Mouse (Mus musculus) cerebellum, postnatal 4 days (tissue): Measurements from ENCODE around the gene Gm572.

ENCODE experiments used
- DNase-seq, 2 experiments: peaks; one replicate each; pipeline ENCODE4 v3.0.0; 2022; ENCODE audit warnings: low spot score in 2 of 2, mixed read lengths in 1 of 2

Gm572 gene

DNA sequence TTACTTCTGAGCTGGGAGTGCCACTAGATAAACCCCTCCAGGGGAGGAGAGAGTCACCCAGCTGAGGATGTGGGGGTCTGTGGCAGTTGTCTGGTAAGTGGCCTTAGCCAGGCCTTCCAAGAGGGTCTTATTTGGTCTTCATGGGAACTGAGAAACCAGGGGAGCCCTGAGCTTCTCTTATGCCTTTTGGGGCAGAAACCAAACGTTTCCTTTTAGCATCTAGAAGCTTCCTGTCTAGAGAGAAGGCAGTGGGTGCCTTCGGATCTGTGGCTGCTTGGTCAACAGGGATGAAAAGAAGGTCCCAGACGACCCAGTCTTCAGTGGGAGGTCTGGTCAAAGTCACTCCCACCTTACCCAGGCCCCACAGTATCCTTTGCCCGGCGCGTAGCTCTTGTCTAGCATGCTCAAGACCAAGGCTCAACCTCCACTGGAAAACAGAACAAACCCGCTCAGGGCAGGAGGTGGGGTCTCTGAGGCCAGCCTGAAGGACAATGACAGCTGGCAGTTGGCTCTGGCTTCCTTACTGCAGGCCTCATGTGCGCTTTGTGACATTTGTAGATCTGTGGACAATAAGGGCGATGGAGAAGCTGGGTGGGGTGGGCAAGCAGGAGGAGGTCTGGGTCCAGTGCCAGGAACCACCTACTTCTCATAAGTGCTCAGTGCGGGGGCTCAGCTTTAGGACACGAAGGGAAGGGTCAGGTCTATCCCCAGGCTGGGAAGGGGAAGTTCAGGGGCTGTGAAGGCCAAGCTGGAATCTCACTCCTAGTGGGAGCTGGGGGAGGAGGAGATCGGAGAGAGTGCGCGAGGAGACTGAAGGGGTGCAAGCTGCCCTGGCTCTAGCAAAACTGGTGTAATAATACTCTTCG lies at the start of gene Gm572:
Gene Gm572, plus strand, starts transcription at position 27 of the 866 bp plus-strand sequence.
- no peak for DNase-seq

- no peak for DNase-seq
These were observed 49.1 kb upstream of the Gm572 start for GRCm38 (mm10) chr4:148593996-148594395.

DNA sequence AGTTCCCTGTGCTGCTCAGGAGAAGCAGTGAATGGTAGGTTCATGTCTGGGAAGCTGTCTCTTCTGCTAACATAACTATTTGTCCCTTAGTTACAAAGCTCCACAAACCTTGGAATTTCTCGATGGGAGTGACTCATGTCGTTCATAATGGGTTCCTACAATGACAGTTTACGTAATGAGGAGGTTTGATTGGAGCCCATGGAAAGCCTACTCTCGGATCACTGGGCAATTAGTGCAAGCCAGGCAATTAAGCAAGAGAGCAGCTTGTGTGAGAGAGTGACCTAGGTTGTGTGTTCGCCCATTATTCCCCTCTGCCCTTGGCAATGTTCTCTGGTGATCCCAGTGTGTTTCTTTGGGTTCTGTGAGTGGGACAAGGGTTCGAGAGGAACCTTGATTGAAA lies 47.2 kb upstream of the Gm572 start:
- DNase-seq = no peak

DNA sequence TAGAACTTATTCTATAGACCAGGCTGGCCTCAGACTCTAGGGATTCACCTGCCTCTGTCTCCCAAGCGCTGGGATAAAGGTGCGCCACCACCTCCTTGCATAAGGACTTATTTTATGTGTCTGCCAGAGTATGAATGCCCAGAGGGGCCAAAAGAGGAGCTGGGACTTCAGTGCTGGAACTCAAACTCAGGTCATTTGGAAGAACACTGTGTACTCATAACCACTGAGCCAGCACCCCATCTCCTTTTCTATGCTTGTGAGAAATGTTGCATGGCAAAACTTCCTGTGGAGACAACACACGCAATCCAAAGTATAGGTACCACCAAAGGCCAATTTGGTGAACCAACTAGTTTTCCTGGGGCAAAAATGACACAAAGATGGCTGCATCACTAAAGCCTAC lies 46.4 kb upstream of the Gm572 start:
- DNase-seq = no peak

DNA sequence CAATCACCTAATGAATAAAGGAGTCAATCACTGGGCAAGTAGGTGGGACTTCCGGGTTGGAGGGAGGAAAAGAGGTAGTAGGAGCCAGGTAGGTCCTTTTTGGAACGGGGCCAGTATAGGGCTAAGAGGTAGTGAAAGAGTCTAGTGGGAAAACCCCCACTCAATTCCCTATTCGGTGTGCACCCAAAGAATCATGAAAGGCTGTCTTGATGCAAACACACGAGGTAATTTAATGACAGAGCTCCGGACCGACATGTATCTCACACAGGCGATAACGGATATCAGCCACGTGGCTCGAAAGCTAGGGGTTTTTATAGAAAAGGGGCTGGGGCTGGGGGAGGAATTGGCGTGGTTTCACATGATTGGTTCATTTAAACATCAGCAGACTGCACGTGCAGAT lies 44.3 kb upstream of the Gm572 start:
- DNase-seq = no peak

GRCm38 (mm10) chr4:148600316-148600715 lies 42.8 kb upstream of the Gm572 start:
- no peak for DNase-seq

DNA sequence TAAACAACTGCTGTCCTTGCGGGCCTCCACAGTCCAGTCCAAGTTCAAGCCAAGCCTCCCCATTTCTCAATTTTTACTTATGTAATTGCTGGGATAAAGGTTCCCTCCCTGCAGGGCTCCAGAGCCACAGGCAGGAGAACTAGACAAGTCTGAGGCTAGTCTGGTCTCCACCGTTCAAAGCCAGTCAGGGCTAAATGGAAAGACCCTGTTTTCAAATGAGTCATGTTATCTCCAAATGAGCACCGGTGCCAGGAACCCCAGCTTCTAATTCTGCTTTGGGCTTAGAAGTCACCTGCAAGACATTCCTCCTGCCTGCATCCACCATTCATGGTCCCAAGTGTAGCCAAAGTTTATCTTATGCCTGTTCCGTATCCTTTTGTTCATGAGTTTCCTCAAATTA lies 41.2 kb upstream of the Gm572 start:
- no peak for DNase-seq

- no peak for DNase-seq
These were observed 40.6 kb upstream of the Gm572 start, which contains the start of gene Masp2 for GRCm38 (mm10) chr4:148602357-148603120. TSS of gene Masp2 (plus strand) at chr4:148602554.

GRCm38 (mm10) chr4:148603376-148604139 lies 39.6 kb upstream of the Gm572 start:
- no peak for DNase-seq

DNA sequence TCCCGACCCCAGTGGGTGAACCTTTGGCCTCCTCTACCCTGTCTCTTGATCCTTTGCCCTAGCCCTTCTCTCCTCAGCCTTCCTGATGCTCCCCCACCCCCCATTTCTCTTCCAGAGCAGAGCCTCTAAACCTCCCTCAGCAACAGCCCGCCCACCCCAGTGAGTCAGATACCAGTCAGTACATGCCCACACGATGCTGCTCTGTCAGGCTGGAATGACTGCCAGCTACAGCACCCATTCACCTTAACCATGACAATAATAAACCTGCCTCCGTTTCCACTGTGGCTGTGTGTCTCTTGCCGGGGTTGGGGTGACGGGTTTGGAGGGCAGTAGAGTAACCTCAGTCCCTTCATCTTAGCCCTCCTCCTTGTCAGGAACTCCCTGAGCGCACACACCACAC lies 39.0 kb upstream of the Gm572 start:
- no peak for DNase-seq

GRCm38 (mm10) chr4:148604541-148605165 lies 38.5 kb upstream of the Gm572 start:
- peak in 1 of 2 experiments; percentile 72 for DNase-seq

DNA sequence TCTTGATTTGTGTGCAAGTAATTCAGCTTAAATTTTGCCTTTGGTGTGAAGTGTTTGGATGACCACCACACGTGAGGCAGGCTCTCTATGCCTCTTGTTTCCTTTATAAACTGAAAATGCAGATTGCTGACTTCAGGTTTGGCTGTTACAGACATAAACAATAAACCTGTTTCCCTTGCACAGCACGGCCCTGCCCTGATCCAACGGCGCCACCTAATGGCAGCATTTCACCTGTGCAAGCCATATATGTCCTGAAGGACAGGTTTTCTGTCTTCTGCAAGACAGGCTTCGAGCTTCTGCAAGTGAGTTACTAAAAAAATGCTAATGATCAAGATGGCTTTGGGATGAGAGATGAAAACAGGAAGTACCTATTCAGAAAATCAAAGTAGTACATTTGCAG lies 35.4 kb upstream of the Gm572 start:
- DNase-seq = peak in 1 of 2 experiments; percentile 70

DNA sequence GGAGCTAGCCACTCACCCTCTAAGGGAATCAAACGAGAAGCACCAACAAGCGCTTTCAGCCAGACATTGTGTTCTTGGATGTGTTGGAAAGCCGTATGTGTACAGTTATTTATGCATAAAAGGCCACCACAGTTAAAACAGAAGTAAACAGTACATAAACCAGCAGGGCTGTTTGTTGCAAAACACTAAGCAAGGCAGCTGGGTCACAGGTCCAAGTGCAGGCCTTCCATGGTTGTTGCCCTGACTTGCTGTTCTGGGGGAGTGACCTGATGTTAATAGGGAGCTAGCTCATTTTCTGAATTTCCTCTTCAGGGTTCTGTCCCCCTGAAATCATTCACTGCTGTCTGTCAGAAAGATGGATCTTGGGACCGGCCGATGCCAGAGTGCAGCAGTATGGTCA lies 33.3 kb upstream of the Gm572 start:
- DNase-seq = no peak

DNA sequence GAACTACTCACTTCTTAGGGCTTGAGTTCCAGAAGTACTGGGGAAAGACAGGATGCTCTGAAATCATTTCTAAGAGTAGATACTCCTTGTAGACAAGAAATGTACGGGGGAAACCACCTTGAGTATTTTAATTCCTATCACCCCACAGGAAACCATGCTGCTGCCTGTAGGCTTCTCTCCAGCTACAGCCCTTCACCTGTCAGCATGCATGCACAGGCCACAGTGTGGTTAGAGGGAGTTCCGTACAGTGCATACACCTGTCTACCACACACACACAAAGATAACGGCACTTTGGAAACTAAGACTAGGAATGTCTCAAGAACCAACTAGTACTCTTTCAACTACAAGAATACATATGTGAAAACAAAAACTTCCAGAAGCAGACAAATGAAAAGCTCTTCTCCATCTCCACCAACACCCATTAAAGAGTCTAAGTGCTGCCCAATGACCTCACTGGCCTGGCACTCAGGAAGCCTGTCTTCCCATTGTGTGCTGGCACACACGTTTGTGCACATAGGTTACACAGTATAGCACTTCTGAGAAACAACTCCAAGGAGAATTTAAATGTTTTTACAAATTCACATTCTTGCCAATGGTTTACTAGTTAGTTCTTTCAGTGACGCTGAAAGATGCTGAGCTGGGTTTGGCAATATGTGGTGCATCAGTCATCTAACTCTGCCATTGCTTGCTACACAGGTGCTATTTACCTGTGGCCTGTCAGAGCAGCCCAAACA lies 32.3 kb upstream of the Gm572 start:
- DNase-seq = no peak

GRCm38 (mm10) chr4:148612557-148612956 lies 30.6 kb upstream of the Gm572 start:
- DNase-seq = no peak

GRCm38 (mm10) chr4:148613738-148614137 lies 29.4 kb upstream of the Gm572 start:
- DNase-seq = no peak

- DNase-seq = no peak
These were observed 23.3 kb upstream of the Gm572 start for GRCm38 (mm10) chr4:148619805-148620204.

DNA sequence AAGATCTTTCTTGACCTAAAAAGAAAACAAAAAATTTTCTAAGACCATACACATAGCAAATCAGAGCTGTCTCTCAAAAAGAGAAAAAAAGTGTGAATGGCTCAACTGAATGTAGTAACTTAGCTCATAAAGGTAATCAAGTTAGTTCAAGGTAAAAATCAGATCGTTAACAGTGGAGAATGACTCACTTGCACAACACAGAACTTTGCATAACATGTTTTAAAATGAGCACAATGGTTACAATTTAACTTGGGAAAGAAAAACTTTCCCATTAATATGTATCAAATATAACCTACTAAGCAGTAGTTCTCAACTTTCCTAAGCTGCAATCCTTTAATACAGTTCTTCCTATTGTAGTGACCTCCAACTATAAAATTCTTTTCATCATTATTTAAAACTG lies 22.4 kb upstream of the Gm572 start:
- no peak for DNase-seq

GRCm38 (mm10) chr4:148622485-148622884 lies 20.6 kb upstream of the Gm572 start:
- DNase-seq = no peak

DNA sequence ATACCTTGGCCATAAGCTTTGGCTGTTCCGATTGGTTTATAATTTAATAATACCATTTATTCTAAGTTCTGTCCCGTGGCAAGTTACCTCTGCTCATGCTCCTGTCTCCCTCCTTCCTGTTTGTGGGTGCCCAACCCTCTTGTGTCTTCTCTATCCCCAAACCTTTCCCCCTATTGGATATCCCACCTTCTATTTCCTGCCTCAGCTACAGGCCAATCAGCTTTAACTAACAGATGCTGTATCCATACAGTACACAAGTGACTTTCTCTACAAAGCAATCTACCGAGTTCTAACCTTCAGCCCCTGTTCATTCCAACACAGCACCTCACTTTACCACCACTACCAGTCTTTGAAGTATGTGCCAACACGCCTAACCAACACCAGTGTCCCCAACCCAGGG lies 19.5 kb upstream of the Gm572 start:
- no peak for DNase-seq

GRCm38 (mm10) chr4:148625010-148625409 lies 18.1 kb upstream of the Gm572 start:
- DNase-seq = no peak
